Mouse (Mus musculus) embryo, embryonic 9.5 days (tissue): ENCODE measurements around the gene Olfr1224-ps1.
"Not testable (repeated sequence)": the region's sequence is repeated elsewhere in the genome, so short reads cannot be mapped to it uniquely, and the experiment has no call there.

Source experiments
- DNase-seq: peaks from one replicate; pipeline ENCODE4 v3.0.0-alpha.2; 2017; ENCODE audit errors: extremely low spot score

Gene Olfr1224-ps1

GRCm38 (mm10) chr2:89163991-89164390, at the start of gene Olfr1224-ps1:
Gene Olfr1224-ps1 (minus strand): TSS chr2:89164091.
- not testable (repeated sequence) for DNase-seq

- DNase-seq = no peak
Measured at GRCm38 (mm10) chr2:89199948-89200347, 36.1 kb upstream of the Olfr1224-ps1 start, which contains the start of gene Olfr1226. Gene Olfr1226 (minus strand): TSS chr2:89200048.

- DNase-seq = no peak
Measured at GRCm38 (mm10) chr2:89196325-89196982, 32.6 kb upstream of the Olfr1224-ps1 start.

GRCm38 (mm10) chr2:89174569-89174968, 10.7 kb upstream of the Olfr1224-ps1 start, which contains the start of gene Olfr1225:
Gene Olfr1225 (minus strand): TSS chr2:89174669.
- DNase-seq = no peak

- DNase-seq = not testable (repeated sequence)
Measured at GRCm38 (mm10) chr2:89164711-89165110, 820 bp upstream of the Olfr1224-ps1 start.

- DNase-seq = no peak
Measured at GRCm38 (mm10) chr2:89151460-89151859, 12.4 kb downstream of the Olfr1224-ps1 start, which contains the start of gene Olfr1223. Gene Olfr1223 (minus strand): TSS chr2:89151560.

GRCm38 (mm10) chr2:89132954-89133353, 30.9 kb downstream of the Olfr1224-ps1 start, which contains the start of gene Olfr1222:
Gene Olfr1222 (minus strand): TSS chr2:89133054.
- DNase-seq = no peak

GRCm38 (mm10) chr2:89117183-89117582, 46.7 kb downstream of the Olfr1224-ps1 start, which contains the start of gene Olfr1221:
Gene Olfr1221 (minus strand): TSS chr2:89117283.
- no peak for DNase-seq

- no peak for DNase-seq
Measured at GRCm38 (mm10) chr2:89106735-89107134, 57.2 kb downstream of the Olfr1224-ps1 start, which contains the start of gene Olfr1220. Gene Olfr1220 (minus strand): TSS chr2:89106835.

- DNase-seq = no peak
Measured at GRCm38 (mm10) chr2:89105651-89106050, 58.2 kb downstream of the Olfr1224-ps1 start.
